In genomic region chr2:163928464-163929200, GRCm38 (mm10) we compare ENCODE assay signal across 28 mouse cellular contexts. TPM values are rescaled to one million over a fixed set of nuclear protein-coding genes. Genes with fewer than 3 reads are reported as not detected.
DNase-seq lines count a peak whose midpoint lies in the region; ATAC-seq lines count a peak whose summit lies in the region.
"Had no signal": no experiment of that assay in that cellular context is flagged by ENCODE, and none has a peak within 500 bp of the region (broad histone marks: within the 10 kb centered on the region; RNA-seq: fewer than 3 reads in every experiment).

No protein-coding gene starts in this region.

- 0 out of 2 replicates have a peak, but pooled peaks cover 5% of the 10 kb centered on the region for H3K4me1 ChIP-seq in lung, embryonic 16.5 days (replicated peaks; ENCODE audit: control insufficient read depth, insufficient read depth, low read length)
- H3K4me1 ChIP-seq in heart, embryonic 11.5 days (ENCODE audit: control insufficient read depth, insufficient read depth, low read length), result 0 out of 2 replicates have a peak, but pooled peaks cover 3% of the 10 kb centered on the region
- H3K4me1 ChIP-seq in forebrain, embryonic 13.5 days, result no peaks in the 10 kb centered on the region; the same call in 1 of the 2 replicates
- no peaks in the 10 kb centered on the region for H3K4me1 ChIP-seq in forebrain, embryonic 10.5 days
- H3K4me1 ChIP-seq: forebrain, embryonic 15.5 days; heart, embryonic 15.5 days had no signal

- H3K4me3 ChIP-seq in lung, embryonic 16.5 days (ENCODE audit: low read length), result no peak overlapping the region
- no peak overlapping the region for H3K4me3 ChIP-seq in heart, embryonic 11.5 days (ENCODE audit: low read depth, low read length)
- H3K4me3 ChIP-seq in forebrain, embryonic 13.5 days, result no peak overlapping the region
- no peak overlapping the region for H3K4me3 ChIP-seq in forebrain, embryonic 10.5 days
- H3K4me3 ChIP-seq: forebrain, embryonic 15.5 days; heart, embryonic 12.5 days; heart, embryonic 15.5 days had no signal

- H3K27ac ChIP-seq in lung, embryonic 16.5 days (ENCODE audit: low read length), result no peak overlapping the region
- H3K27ac ChIP-seq in heart, embryonic 11.5 days (ENCODE audit: low read depth, low read length), result no peak overlapping the region
- no peak overlapping the region for H3K27ac ChIP-seq in forebrain, embryonic 13.5 days
- no peak overlapping the region for H3K27ac ChIP-seq in forebrain, embryonic 10.5 days
- H3K27ac ChIP-seq: forebrain, embryonic 15.5 days; heart, embryonic 15.5 days; hindbrain, embryonic 14.5 days; hindbrain, postnatal 0 days had no signal

- no peak overlapping the region for H3K4me2 ChIP-seq in lung, embryonic 16.5 days (ENCODE audit: low read depth, low read length)
- no peak overlapping the region for H3K4me2 ChIP-seq in heart, embryonic 11.5 days
- H3K4me2 ChIP-seq in forebrain, embryonic 13.5 days, result no peak overlapping the region
- H3K4me2 ChIP-seq: forebrain, embryonic 15.5 days; heart, embryonic 12.5 days; heart, embryonic 15.5 days; hindbrain, embryonic 14.5 days had no signal

- no peaks in the 10 kb centered on the region; the same call in 1 of the 2 replicates for H3K27me3 ChIP-seq in lung, embryonic 16.5 days (ENCODE audit: control insufficient read depth, insufficient read depth, low read depth, low read length)
- H3K27me3 ChIP-seq in heart, embryonic 11.5 days (ENCODE audit: control insufficient read depth, insufficient read depth, low read length), result peaks cover 7% of the 10 kb centered on the region; the same call in 1 of the 2 replicates
- H3K27me3 ChIP-seq in forebrain, embryonic 13.5 days, result no peaks in the 10 kb centered on the region
- H3K27me3 ChIP-seq in forebrain, embryonic 10.5 days (ENCODE audit: poor library complexity, severe bottlenecking), result no peaks in the 10 kb centered on the region
- H3K27me3 ChIP-seq: forebrain, embryonic 15.5 days had no signal

- H3K36me3 ChIP-seq in lung, embryonic 16.5 days (ENCODE audit: control insufficient read depth, insufficient read depth, low read length), result no peaks in the 10 kb centered on the region
- no peaks in the 10 kb centered on the region for H3K36me3 ChIP-seq in heart, embryonic 11.5 days (ENCODE audit: control insufficient read depth, insufficient read depth, low read length)
- H3K36me3 ChIP-seq in forebrain, embryonic 13.5 days (ENCODE audit: poor library complexity, severe bottlenecking), result no peaks in the 10 kb centered on the region
- H3K36me3 ChIP-seq in forebrain, embryonic 10.5 days (replicated peaks), result no peaks in the 10 kb centered on the region
- H3K36me3 ChIP-seq: forebrain, embryonic 15.5 days; heart, embryonic 12.5 days; heart, embryonic 15.5 days had no signal

- H3K9me3 ChIP-seq in lung, embryonic 16.5 days (ENCODE audit: control insufficient read depth, low read length), result no peaks in the 10 kb centered on the region
- H3K9me3 ChIP-seq in heart, embryonic 11.5 days (replicated peaks; ENCODE audit: control insufficient read depth, low read length), result no peaks in the 10 kb centered on the region
- no peaks in the 10 kb centered on the region for H3K9me3 ChIP-seq in forebrain, embryonic 13.5 days (replicated peaks)
- H3K9me3 ChIP-seq in forebrain, embryonic 10.5 days, result no peaks in the 10 kb centered on the region
- H3K9me3 ChIP-seq: forebrain, embryonic 15.5 days; heart, embryonic 12.5 days; heart, embryonic 15.5 days had no signal

- no peak for DNase-seq in lung, adult 18-20 months
- peak; percentile 8 for DNase-seq in c-Kit-positive CD71-negative TER-119-negative erythroid progenitor cells, embryonic 14.5 days (ENCODE audit: low read depth)
- no peak for DNase-seq in forebrain, embryonic 10.5 days (ENCODE audit: extremely low spot score, low spot score)
- DNase-seq: adrenal gland, adult 8-10 months; adrenal gland, postnatal 25 days; cerebellum, adult 11-12 months; cerebellum, adult 8-10 months; cerebellum, postnatal 10 days; cerebellum, postnatal 36 days; gastrocnemius, postnatal 10 days; gastrocnemius, postnatal 36 days; heart, adult 11 months; heart, postnatal 10 days; heart, postnatal 36 days had no signal

- H3K9ac ChIP-seq in lung, embryonic 16.5 days (ENCODE audit: low read length), result no peak overlapping the region
- H3K9ac ChIP-seq in heart, embryonic 11.5 days (ENCODE audit: low read depth, low read length), result no peak overlapping the region
- H3K9ac ChIP-seq in forebrain, embryonic 13.5 days, result no peak overlapping the region
- H3K9ac ChIP-seq: forebrain, embryonic 15.5 days; heart, embryonic 12.5 days; heart, embryonic 15.5 days; hindbrain, embryonic 14.5 days had no signal

- 36% methylated on average over 7 of the region's 7 CpGs for WGBS in lung, embryonic 16.5 days
- 67% methylated on average over 7 of the region's 7 CpGs for WGBS in heart, embryonic 11.5 days (ENCODE audit: insufficient replicate concordance)
- 77% methylated on average over 7 of the region's 7 CpGs for WGBS in forebrain, embryonic 13.5 days
- 76% methylated on average over 7 of the region's 7 CpGs for WGBS in forebrain, embryonic 10.5 days

- ATAC-seq in lung, embryonic 16.5 days (ENCODE audit: low read depth), result peak; percentile 45
- peak; percentile 22 to 42; a peak in 2 of 4 replicates for ATAC-seq in hematopoietic stem cell, adult 5-6 weeks (replicated peaks in 1 of 2; ENCODE audit: insufficient read depth in 1 of 2, low FRiP score in 2 of 2, low TSS enrichment in 1 of 2, low read depth in 1 of 2, poor library complexity in 2 of 2, severe bottlenecking in 2 of 2)
- no peak for ATAC-seq in heart, embryonic 11.5 days (replicated peaks; ENCODE audit: insufficient number of reproducible peaks, low FRiP score, low TSS enrichment)
- no peak for ATAC-seq in forebrain, embryonic 13.5 days
- ATAC-seq: activated CD4-positive, CD25-positive, alpha-beta regulatory T cell, adult 4 months; CD4-positive, CD25-positive, alpha-beta regulatory T cell, adult 4 months; forebrain, embryonic 15.5 days; hindbrain, postnatal 0 days; inflammation-experienced regulatory T-cells, adult 6 months; intestine, postnatal 0 days had no signal

RNA-seq across cellular contexts. Expression of gene Rims4, which starts 10.1 kb away (rescaled TPM):
- 0.04 and 0.16 TPM in 2 replicates for polyA plus RNA-seq in lung, embryonic 16.5 days (2015; fragmentation: Nextera tagmentation; extraction: Ambion mirVana)
- total RNA-seq in hematopoietic stem cell, adult 5-6 weeks (2017), result not detected in 2 replicates
- polyA plus RNA-seq in heart, embryonic 11.5 days (2014; fragmentation: Nextera tagmentation; extraction: Ambion mirVana), result 0.04 and 0.17 TPM in 2 replicates
- 2.5 and 3.0 TPM in 2 replicates for polyA plus RNA-seq in forebrain, embryonic 13.5 days (2015; fragmentation: Nextera tagmentation; extraction: Ambion mirVana)
- polyA plus RNA-seq in forebrain, embryonic 10.5 days (2016; fragmentation: Nextera tagmentation; extraction: Ambion mirVana), result 1.1 TPM in 2 replicates
- polyA plus RNA-seq: activated CD4-positive, CD25-positive, alpha-beta regulatory T cell, adult 4 months; C2C12; CD4-positive, CD25-positive, alpha-beta regulatory T cell, adult 4 months; inflammation-experienced regulatory T-cells, adult 6 months had no signal

Comparison
In these comparisons a context has a peak if more than half of its experiments do, and no peak if none do; other contexts are left out.
1. ATAC-seq: peak in lung, embryonic 16.5 days (single experiment) and hematopoietic stem cell, adult 5-6 weeks (2 of 2); none in heart, embryonic 11.5 days (single experiment) and forebrain, embryonic 13.5 days (single experiment).